Mouse (Mus musculus): ENCODE results near the gene Qk. TPM values are rescaled to one million over a fixed set of nuclear protein-coding genes. Genes with fewer than 3 reads are reported as not detected.

Gene Qk
- polyA plus RNA-seq (2012; rRNA removed), result 123 and 131 TPM in 2 replicates

GRCm38 (mm10) chr17:10319685-10320455 lies at the start of gene Qk:
Gene Qk, minus strand, starts transcription at chr17:10319854.

